8 mouse cellular contexts compared by ENCODE assay signal in the genomic region with DNA sequence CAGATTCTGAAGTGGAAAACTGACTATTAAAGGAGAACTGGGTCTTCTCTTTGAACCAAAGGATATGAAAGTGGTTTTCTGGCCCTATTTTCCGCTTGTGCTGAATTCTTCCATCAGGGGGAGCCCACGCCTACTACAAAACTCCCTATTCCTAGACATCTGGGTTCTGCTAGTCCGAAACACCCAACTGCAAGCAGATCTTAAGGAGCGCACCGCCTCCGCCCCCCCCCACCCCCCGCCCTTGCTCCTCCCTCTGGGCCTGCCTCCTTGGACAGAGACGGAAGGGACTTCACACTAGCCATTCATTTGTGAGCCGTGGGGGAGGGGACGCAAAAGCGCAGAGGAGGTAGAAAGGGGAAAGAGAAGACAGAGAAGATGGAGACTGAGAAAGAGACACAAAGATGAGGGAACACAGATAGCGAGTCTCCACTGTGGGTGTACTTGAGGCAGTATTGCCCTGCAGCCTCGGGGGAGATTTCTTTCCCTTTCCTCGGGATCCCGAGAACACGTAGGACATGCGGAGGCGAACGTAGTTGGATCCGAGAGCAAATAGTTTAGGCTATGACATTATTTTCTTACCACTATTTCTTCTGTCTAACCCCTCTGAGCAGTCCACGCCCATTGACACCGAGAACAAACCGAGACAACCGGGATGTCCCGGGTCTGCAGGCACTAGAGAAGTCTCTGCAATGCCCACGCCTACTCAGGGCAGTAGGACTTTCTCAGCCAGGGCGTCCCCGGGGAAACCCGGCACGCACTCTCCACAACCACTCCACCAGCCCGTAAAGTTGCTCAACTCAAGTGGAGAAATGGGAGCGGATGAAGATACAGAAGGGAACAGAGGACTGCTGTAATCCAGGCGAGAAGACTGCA. TPM values are rescaled to one million over a fixed set of nuclear protein-coding genes. Genes with fewer than 3 reads are reported as not detected.
DNase-seq lines count a peak whose midpoint lies in the region; ATAC-seq and TF ChIP-seq lines count a peak whose summit lies in the region.

No protein-coding gene starts in this region.

- no peak for TF ChIP-seq POLR2A in limb, embryonic 14.5 days (IDR thresholded peaks at IDR 0.05; ENCODE audit: borderline replicate concordance, extremely low read depth, insufficient read depth, insufficient read length)

- peaks cover 19% of the 10 kb centered on the region; the same call in 1 of the 2 replicates for H3K4me1 ChIP-seq in embryonic facial prominence, embryonic 15.5 days
- H3K4me1 ChIP-seq in heart, embryonic 11.5 days (ENCODE audit: control insufficient read depth, insufficient read depth, low read length) = peaks cover 15% of the 10 kb centered on the region
- H3K4me1 ChIP-seq in kidney, embryonic 15.5 days = peaks cover 29% of the 10 kb centered on the region
- peaks cover 12% of the 10 kb centered on the region for H3K4me1 ChIP-seq in limb, embryonic 14.5 days (ENCODE audit: control insufficient read depth, insufficient read depth, low read length)
- peaks cover 32% of the 10 kb centered on the region for H3K4me1 ChIP-seq in midbrain, embryonic 15.5 days

- H3K27ac ChIP-seq in embryonic facial prominence, embryonic 15.5 days (replicated peaks) = peak overlapping the region; percentile 96
- peak overlapping the region; percentile 92 for H3K27ac ChIP-seq in heart, embryonic 11.5 days (ENCODE audit: low read depth, low read length)
- H3K27ac ChIP-seq in kidney, embryonic 15.5 days = peak overlapping the region; percentile 92
- H3K27ac ChIP-seq in limb, embryonic 14.5 days (replicated peaks; ENCODE audit: low read depth, low read length) = peak overlapping the region; percentile 81
- peak overlapping the region; percentile 74 for H3K27ac ChIP-seq in midbrain, embryonic 15.5 days

- peak overlapping the region; percentile 62 for H3K9ac ChIP-seq in embryonic facial prominence, embryonic 15.5 days
- H3K9ac ChIP-seq in heart, embryonic 11.5 days (ENCODE audit: low read depth, low read length) = peak overlapping the region; percentile 95
- H3K9ac ChIP-seq in kidney, embryonic 15.5 days = peak overlapping the region; percentile 67
- peak overlapping the region; percentile 70 for H3K9ac ChIP-seq in limb, embryonic 14.5 days (ENCODE audit: low read depth, low read length, severe bottlenecking)
- peak overlapping the region; percentile 65 for H3K9ac ChIP-seq in midbrain, embryonic 15.5 days

- ATAC-seq in embryonic facial prominence, embryonic 15.5 days (ENCODE audit: insufficient number of reproducible peaks, low FRiP score, low TSS enrichment, low read depth) = peak; percentile 83
- peak; percentile 76 for ATAC-seq in heart, embryonic 11.5 days (replicated peaks; ENCODE audit: insufficient number of reproducible peaks, low FRiP score, low TSS enrichment)
- ATAC-seq in kidney, embryonic 15.5 days (replicated peaks; ENCODE audit: low FRiP score) = peak; percentile 87
- peak; percentile 79 for ATAC-seq in limb, embryonic 14.5 days (ENCODE audit: low FRiP score, low read depth)
- ATAC-seq in midbrain, embryonic 15.5 days (replicated peaks) = peak; percentile 90

- H3K27me3 ChIP-seq in embryonic facial prominence, embryonic 15.5 days = no peaks in the 10 kb centered on the region
- H3K27me3 ChIP-seq in heart, embryonic 11.5 days (ENCODE audit: control insufficient read depth, insufficient read depth, low read length) = no peaks in the 10 kb centered on the region
- peaks cover 5% of the 10 kb centered on the region; the same call in 1 of the 2 replicates for H3K27me3 ChIP-seq in kidney, embryonic 15.5 days
- no peaks in the 10 kb centered on the region for H3K27me3 ChIP-seq in limb, embryonic 14.5 days (ENCODE audit: control insufficient read depth, insufficient read depth, low read length)
- H3K27me3 ChIP-seq in midbrain, embryonic 15.5 days (replicated peaks) = no peaks in the 10 kb centered on the region

- WGBS in embryonic facial prominence, embryonic 15.5 days = under 1% methylated on average over 33 of the region's 33 CpGs
- under 1% methylated on average over 33 of the region's 33 CpGs for WGBS in heart, embryonic 11.5 days (ENCODE audit: insufficient replicate concordance)
- WGBS in kidney, embryonic 15.5 days = under 1% methylated on average over 33 of the region's 33 CpGs
- WGBS in limb, embryonic 14.5 days = under 1% methylated on average over 33 of the region's 33 CpGs
- WGBS in midbrain, embryonic 15.5 days = 0% methylated on average over 33 of the region's 33 CpGs

- H3K4me3 ChIP-seq in embryonic facial prominence, embryonic 15.5 days (replicated peaks) = peak overlapping the region; percentile 59
- H3K4me3 ChIP-seq in heart, embryonic 11.5 days (ENCODE audit: low read depth, low read length) = peak overlapping the region; percentile 79
- H3K4me3 ChIP-seq in kidney, embryonic 15.5 days (replicated peaks) = peak overlapping the region; percentile 61
- peak overlapping the region; percentile 67 for H3K4me3 ChIP-seq in limb, embryonic 14.5 days (replicated peaks; ENCODE audit: low read length)
- peak overlapping the region; percentile 76 for H3K4me3 ChIP-seq in midbrain, embryonic 15.5 days

- DNase-seq in A20 (ENCODE audit: low read depth, low spot score) = peak; percentile 89
- peak; percentile 57 to 66 for DNase-seq in adrenal gland, postnatal 36 days
- DNase-seq in limb, embryonic 14.5 days (ENCODE audit: low spot score) = peak; percentile 92
- DNase-seq in spleen, postnatal 36 days (ENCODE audit: low spot score in 2 of 2) = peak; percentile 27 to 48

- peak overlapping the region; percentile 82 for H3K4me2 ChIP-seq in embryonic facial prominence, embryonic 15.5 days (replicated peaks)
- H3K4me2 ChIP-seq in heart, embryonic 11.5 days = peak overlapping the region; percentile 83
- H3K4me2 ChIP-seq in kidney, embryonic 15.5 days = peak overlapping the region; percentile 92
- peak overlapping the region; percentile 84 for H3K4me2 ChIP-seq in limb, embryonic 14.5 days (replicated peaks; ENCODE audit: low read depth, low read length, severe bottlenecking)
- peak overlapping the region; percentile 99 for H3K4me2 ChIP-seq in midbrain, embryonic 15.5 days

- H3K9me3 ChIP-seq in embryonic facial prominence, embryonic 15.5 days (replicated peaks) = no peaks in the 10 kb centered on the region
- H3K9me3 ChIP-seq in heart, embryonic 11.5 days (replicated peaks; ENCODE audit: control insufficient read depth, low read length) = no peaks in the 10 kb centered on the region
- no peaks in the 10 kb centered on the region for H3K9me3 ChIP-seq in kidney, embryonic 15.5 days (replicated peaks)
- H3K9me3 ChIP-seq in limb, embryonic 14.5 days (ENCODE audit: control insufficient read depth, low read length) = no peaks in the 10 kb centered on the region
- no peaks in the 10 kb centered on the region for H3K9me3 ChIP-seq in midbrain, embryonic 15.5 days

- H3K36me3 ChIP-seq in embryonic facial prominence, embryonic 15.5 days = no peaks in the 10 kb centered on the region
- H3K36me3 ChIP-seq in heart, embryonic 11.5 days (ENCODE audit: control insufficient read depth, insufficient read depth, low read length) = no peaks in the 10 kb centered on the region
- H3K36me3 ChIP-seq in kidney, embryonic 15.5 days = no peaks in the 10 kb centered on the region
- H3K36me3 ChIP-seq in limb, embryonic 14.5 days (ENCODE audit: control insufficient read depth, insufficient read depth, low read length) = 0 out of 2 replicates have a peak, but pooled peaks cover 3% of the 10 kb centered on the region
- no peaks in the 10 kb centered on the region for H3K36me3 ChIP-seq in midbrain, embryonic 15.5 days (replicated peaks)

RNA-seq across cellular contexts. Expression of a gene that starts 1.8 kb away (rescaled TPM):
- total RNA-seq in adrenal gland, postnatal 36 days (2021) = 1 to 10 TPM; 4.8 to 6.9 TPM
- polyA plus RNA-seq in embryonic facial prominence, embryonic 15.5 days (2015; fragmentation: Nextera tagmentation; extraction: Ambion mirVana) = 93.5 and 109 TPM in 2 replicates
- 174 and 183 TPM in 2 replicates for polyA plus RNA-seq in heart, embryonic 11.5 days (2014; fragmentation: Nextera tagmentation; extraction: Ambion mirVana)
- polyA plus RNA-seq in kidney, embryonic 15.5 days (2015; fragmentation: Nextera tagmentation; extraction: Ambion mirVana) = 73.2 and 73.8 TPM in 2 replicates
- polyA plus RNA-seq in limb, embryonic 14.5 days (2012; rRNA removed) = 168 and 208 TPM in 2 replicates
- polyA plus RNA-seq in limb, embryonic 14.5 days (2014; fragmentation: Nextera tagmentation; extraction: Ambion mirVana) = 116 and 137 TPM in 2 replicates
- 30.5 and 33.3 TPM in 2 replicates for polyA plus RNA-seq in midbrain, embryonic 15.5 days (2015; fragmentation: Nextera tagmentation; extraction: Ambion mirVana)

Comparison
In these comparisons a context has a peak if more than half of its experiments do, and no peak if none do; other contexts are left out.
1. Peak in every context shown above with its lines: DNase-seq, ATAC-seq, H3K4me3 ChIP-seq and H3K27ac ChIP-seq.
2. DNase-seq: peak in every context shown above with its lines; median percentile 92 in limb, embryonic 14.5 days; 89 in A20; 62 in adrenal gland, postnatal 36 days; 38 in spleen, postnatal 36 days.